Mouse (Mus musculus): ENCODE measurements at regions not wholly inside any gene's neighbourhood (a gene's known extent, or its start where the extent isn't known, plus 50 kb on each side); places are given as distances from the start of the nearest gene placed in this dataset.
A peak's percentile ranks its signal among the peaks of the same experiment; 100 is the strongest.

- no peak for DNase-seq (ENCODE audit: low read depth)
These were observed 482.6 kb upstream of the Tenm4 start for GRCm38 (mm10) chr7:95688151-95689146.

GRCm38 (mm10) chr7:95689161-95689833 lies 481.7 kb upstream of the Tenm4 start:
- DNase-seq (ENCODE audit: low read depth): no peak

GRCm38 (mm10) chr7:95699506-95699905 lies 471.5 kb upstream of the Tenm4 start:
- no peak for DNase-seq (ENCODE audit: low read depth)

- no peak for DNase-seq (ENCODE audit: low read depth)
These were observed 461.0 kb upstream of the Tenm4 start for GRCm38 (mm10) chr7:95710088-95710487.

GRCm38 (mm10) chr7:95720083-95720482 lies 451.0 kb upstream of the Tenm4 start:
- DNase-seq (ENCODE audit: low read depth): no peak

GRCm38 (mm10) chr7:95725716-95726487 lies 445.1 kb upstream of the Tenm4 start:
- DNase-seq (ENCODE audit: low read depth): no peak

- DNase-seq (ENCODE audit: low read depth): no peak
These were observed 437.2 kb upstream of the Tenm4 start for GRCm38 (mm10) chr7:95733807-95734206.

- no peak for DNase-seq (ENCODE audit: low read depth)
These were observed 436.5 kb upstream of the Tenm4 start for GRCm38 (mm10) chr7:95734587-95734986.

- DNase-seq (ENCODE audit: low read depth): no peak
These were observed 434.3 kb upstream of the Tenm4 start for GRCm38 (mm10) chr7:95736716-95737115.

- peak; percentile 1 for DNase-seq (ENCODE audit: low read depth)
These were observed 432.3 kb upstream of the Tenm4 start for GRCm38 (mm10) chr7:95738725-95739245.

GRCm38 (mm10) chr7:95739779-95740178 lies 431.3 kb upstream of the Tenm4 start:
- no peak for DNase-seq (ENCODE audit: low read depth)

GRCm38 (mm10) chr7:95758375-95758774 lies 412.7 kb upstream of the Tenm4 start:
- DNase-seq (ENCODE audit: low read depth): no peak

- DNase-seq (ENCODE audit: low read depth): no peak
These were observed 409.9 kb upstream of the Tenm4 start for GRCm38 (mm10) chr7:95760945-95761661.

- DNase-seq (ENCODE audit: low read depth): no peak
These were observed 404.5 kb upstream of the Tenm4 start for GRCm38 (mm10) chr7:95766356-95767150.

- no peak for DNase-seq (ENCODE audit: low read depth)
These were observed 386.5 kb upstream of the Tenm4 start for GRCm38 (mm10) chr7:95784523-95784922.

- DNase-seq (ENCODE audit: low read depth): no peak
These were observed 383.5 kb upstream of the Tenm4 start for GRCm38 (mm10) chr7:95787543-95787942.

- no peak for DNase-seq (ENCODE audit: low read depth)
These were observed 383.1 kb upstream of the Tenm4 start for GRCm38 (mm10) chr7:95787951-95788350.

- DNase-seq (ENCODE audit: low read depth): no peak
These were observed 381.6 kb upstream of the Tenm4 start for GRCm38 (mm10) chr7:95789424-95789823.

GRCm38 (mm10) chr7:95799022-95799421 lies 372.0 kb upstream of the Tenm4 start:
- DNase-seq (ENCODE audit: low read depth): no peak

- no peak for DNase-seq (ENCODE audit: low read depth)
These were observed 361.4 kb upstream of the Tenm4 start for GRCm38 (mm10) chr7:95809626-95810025.

- DNase-seq (ENCODE audit: low read depth): no peak
These were observed 360.9 kb upstream of the Tenm4 start for GRCm38 (mm10) chr7:95810096-95810495.

Data from NIH3T3 (cell line).